Mouse (Mus musculus) liver, adult 2 months (tissue): ENCODE measurements around the gene Krt4.

Experiments used
- CTCF ChIP-seq: fragments of 200-500 bp; IDR thresholded peaks from 2 replicates; pipeline ENCODE4 v1.5.1; 2011; ENCODE audit warnings: low read depth, low read length, control low read depth
- POLR2A ChIP-seq: fragments of 200-500 bp; IDR thresholded peaks from 2 replicates; pipeline ENCODE4 v1.6.1; 2011; ENCODE audit warnings: low read length, control low read depth; ENCODE audit not compliant: insufficient read depth; ENCODE audit errors: extremely low read depth

DNA sequence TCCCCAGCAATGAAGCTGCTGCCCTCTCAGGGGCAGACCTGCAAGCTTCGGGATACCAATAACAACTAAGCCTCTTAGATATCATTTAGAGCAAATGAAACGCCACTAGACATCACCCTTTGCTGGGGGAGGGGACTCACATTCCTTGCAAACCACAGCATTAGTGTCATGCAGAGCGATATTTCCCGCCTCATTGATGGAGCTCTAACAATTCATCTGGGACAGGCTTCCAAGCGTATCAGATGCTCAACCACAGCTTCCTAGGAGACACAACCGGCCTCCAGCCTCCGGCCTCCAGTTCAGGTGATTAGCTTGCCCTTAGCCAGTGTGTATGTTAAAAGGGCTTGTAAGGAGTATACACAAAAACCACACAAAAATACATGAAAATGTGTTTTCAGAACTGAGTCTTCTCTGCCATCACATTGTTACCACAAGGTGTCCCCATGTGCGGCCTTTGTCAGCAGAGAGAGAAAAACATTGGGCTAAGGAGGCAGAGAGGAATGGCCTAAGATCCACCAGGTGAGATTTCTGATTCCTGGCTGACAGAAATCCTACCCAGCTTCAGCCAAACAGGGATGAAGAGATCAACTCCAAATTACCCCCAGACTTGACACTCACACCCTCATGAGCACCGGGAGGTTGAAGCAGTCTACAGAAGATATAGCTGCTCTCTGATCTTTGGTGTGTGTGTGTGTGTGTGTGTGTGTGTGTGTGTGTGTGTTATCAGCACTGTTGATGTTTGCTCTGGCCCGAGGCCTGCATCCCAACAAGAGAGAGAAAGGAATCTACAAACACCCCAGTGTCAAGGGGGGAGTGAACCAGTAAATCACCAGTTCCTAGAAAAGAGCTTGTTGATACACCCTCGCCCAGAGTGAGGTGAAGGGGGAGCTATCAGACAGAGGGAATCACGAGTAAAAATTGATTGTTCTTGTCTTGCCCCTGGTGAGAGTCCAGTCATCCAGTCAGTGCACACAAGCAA, 22.1 kb downstream of the Krt4 start:
- TF ChIP-seq CTCF, result peak; percentile 25; the same call in 1 of the 2 replicates
- no peak for TF ChIP-seq POLR2A
